Mouse (Mus musculus) E14TG2a.4 (cell line): ENCODE results near the gene Brinp3.

ENCODE experiments used
- H3K27me3 ChIP-seq: 2 replicates; pipeline ENCODE4 v1.6.1; 2014; ENCODE audit warnings: low read length, control low read depth; ENCODE audit not compliant: insufficient read depth
- H3K36me3 ChIP-seq: 2 replicates; pipeline ENCODE4 v1.6.1; 2014; ENCODE audit warnings: low read length, control low read depth; ENCODE audit not compliant: insufficient read depth
- H3K4me1 ChIP-seq: replicated peaks from 2 replicates; pipeline ENCODE4 v1.6.1; 2014; ENCODE audit warnings: low read depth, low read length, control low read depth
- H3K4me3 ChIP-seq: replicated peaks from 2 replicates; pipeline ENCODE4 v1.5.1; 2014; ENCODE audit warnings: mild to moderate bottlenecking, low read length
- H3K9me3 ChIP-seq: 2 replicates; pipeline ENCODE4 v1.6.1; 2014; ENCODE audit warnings: low read length, control low read depth
- CTCF ChIP-seq: conservative IDR thresholded peaks from 2 replicates; pipeline ENCODE4 v1.5.1; 2014; ENCODE audit warnings: low read length
- NANOG ChIP-seq: IDR thresholded peaks from 2 replicates; pipeline ENCODE4 v1.6.1; 2014; ENCODE audit warnings: borderline replicate concordance, low read length, mixed read lengths
- POU5F1 ChIP-seq: IDR thresholded peaks from 2 replicates; pipeline ENCODE4 v1.6.1; 2014; ENCODE audit warnings: low read length, borderline replicate concordance

The Brinp3 gene

DNA sequence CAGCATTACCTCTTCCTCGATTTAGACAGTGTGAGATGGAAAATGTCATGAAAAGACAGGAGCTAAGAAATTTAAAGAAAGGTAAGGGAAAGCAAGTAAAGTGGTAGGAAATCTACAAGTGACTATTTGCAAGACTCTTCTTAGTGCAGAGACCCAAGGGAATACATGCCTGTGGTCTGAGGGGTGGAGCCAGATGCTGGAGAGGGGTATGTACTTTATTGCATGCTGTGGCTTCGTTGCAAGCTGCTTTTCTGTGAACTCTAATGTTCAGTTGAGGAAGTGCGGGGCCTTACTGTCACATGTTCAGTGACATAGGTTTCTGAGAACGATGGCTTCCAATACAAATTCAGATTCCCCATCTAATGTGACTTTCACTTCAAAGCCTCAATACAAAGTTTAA, 313.2 kb downstream of the Brinp3 start:
- TF ChIP-seq CTCF: no peak
- TF ChIP-seq POU5F1: no peak
- TF ChIP-seq NANOG: no peak
- no peaks in the 10 kb centered on the region for H3K4me1 ChIP-seq
- H3K9me3 ChIP-seq: no peaks in the 10 kb centered on the region
- H3K4me3 ChIP-seq: no peak overlapping the region
- H3K27me3 ChIP-seq: no peaks in the 10 kb centered on the region
- H3K36me3 ChIP-seq: no peaks in the 10 kb centered on the region

DNA sequence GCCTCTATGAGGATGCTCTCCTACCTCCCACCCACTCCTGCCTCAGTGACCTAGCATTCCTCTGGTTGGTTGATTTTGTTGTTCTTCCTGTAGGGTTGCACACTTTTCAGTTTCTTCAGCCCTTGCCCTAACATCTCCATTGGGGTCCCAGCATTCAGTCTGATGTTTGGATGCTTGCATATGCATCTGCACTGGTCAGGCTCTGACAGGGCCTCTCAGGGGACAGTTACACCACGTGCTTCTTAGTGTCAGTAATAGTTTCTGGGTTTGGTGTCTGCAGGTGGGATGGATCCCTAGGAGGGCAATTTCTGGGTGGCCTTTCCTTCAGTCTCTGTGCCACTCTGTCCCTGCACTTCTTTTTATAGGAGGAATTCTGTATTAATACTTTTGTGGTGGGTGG, 339.3 kb downstream of the Brinp3 start:
- Histone ChIP-seq H3K36me3 (no peaks in the 10 kb centered on the region), H3K27me3 (no peaks in the 10 kb centered on the region), H3K9me3 (no peaks in the 10 kb centered on the region), H3K4me3 (no peak overlapping the region), H3K4me1 (no peaks in the 10 kb centered on the region)
- no peak for TF ChIP-seq POU5F1
- no peak for TF ChIP-seq NANOG
- no peak for TF ChIP-seq CTCF

DNA sequence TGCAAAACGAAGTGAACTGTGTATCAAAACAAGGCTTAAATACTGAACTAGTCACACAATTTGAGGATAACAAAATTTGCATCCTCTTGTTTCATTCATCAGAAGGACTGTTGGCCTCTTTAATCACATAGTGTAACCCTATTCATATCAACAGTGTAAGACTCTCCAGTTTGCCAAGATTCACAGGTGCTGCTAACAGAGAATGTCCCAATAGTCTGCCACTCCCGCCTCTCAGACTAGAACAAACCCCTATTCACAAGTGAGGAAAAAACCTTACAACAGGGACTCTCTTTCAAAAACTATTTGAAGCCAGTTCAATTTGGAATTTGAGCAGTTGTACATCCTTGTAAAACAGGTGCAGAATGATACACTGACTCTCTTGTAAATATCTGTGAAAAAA, 349.5 kb downstream of the Brinp3 start:
- Histone ChIP-seq H3K27me3 (no peaks in the 10 kb centered on the region), H3K4me3 (no peak overlapping the region), H3K9me3 (no peaks in the 10 kb centered on the region), H3K4me1 (no peaks in the 10 kb centered on the region), H3K36me3 (no peaks in the 10 kb centered on the region)
- TF ChIP-seq POU5F1: no peak
- no peak for TF ChIP-seq CTCF
- no peak for TF ChIP-seq NANOG

DNA sequence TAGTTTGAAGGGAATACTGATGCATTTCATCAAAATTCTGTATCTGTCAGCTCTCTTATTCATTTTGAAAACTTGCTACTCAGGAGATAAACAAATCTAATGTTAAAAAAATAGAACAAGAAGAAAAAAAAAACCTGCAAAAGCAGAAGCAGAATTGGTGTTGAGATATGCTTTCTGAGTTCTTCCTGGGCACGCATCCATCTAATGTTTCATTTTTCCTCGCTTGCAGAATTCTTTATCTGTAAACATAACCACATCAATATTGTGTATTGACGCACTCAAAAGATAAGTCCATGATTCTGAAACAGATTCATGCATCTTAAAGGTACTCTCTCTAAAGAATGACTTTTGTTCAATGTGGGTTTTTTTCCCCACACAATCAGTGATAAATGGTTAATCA, 354.3 kb downstream of the Brinp3 start:
- TF ChIP-seq POU5F1 (no peak), NANOG (no peak), CTCF (no peak)
- Histone ChIP-seq H3K27me3 (no peaks in the 10 kb centered on the region), H3K4me3 (no peak overlapping the region), H3K36me3 (no peaks in the 10 kb centered on the region), H3K9me3 (no peaks in the 10 kb centered on the region), H3K4me1 (no peaks in the 10 kb centered on the region)

DNA sequence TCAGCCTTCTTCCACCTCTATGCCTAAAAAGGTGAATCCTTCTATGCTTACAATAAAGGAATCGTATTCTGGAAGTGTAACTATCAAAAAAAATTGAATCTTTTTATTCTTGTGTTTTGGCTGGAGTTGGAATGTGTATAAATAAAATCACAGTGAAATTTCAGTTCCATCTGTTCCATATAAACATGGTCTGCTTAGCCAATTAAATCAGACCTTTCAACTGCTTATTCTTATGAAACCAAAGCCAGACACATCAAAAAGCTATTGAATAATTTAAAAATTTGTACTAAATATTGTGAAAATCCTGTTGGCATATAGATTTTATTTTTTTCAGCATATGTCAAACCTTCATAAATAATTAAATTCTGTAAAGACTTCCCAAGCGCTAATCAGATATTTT, 355.6 kb downstream of the Brinp3 start:
- TF ChIP-seq POU5F1 (no peak), CTCF (no peak), NANOG (no peak)
- no peaks in the 10 kb centered on the region for H3K27me3 ChIP-seq
- H3K36me3 ChIP-seq: no peaks in the 10 kb centered on the region
- no peaks in the 10 kb centered on the region for H3K4me1 ChIP-seq
- no peak overlapping the region for H3K4me3 ChIP-seq
- H3K9me3 ChIP-seq: no peaks in the 10 kb centered on the region

DNA sequence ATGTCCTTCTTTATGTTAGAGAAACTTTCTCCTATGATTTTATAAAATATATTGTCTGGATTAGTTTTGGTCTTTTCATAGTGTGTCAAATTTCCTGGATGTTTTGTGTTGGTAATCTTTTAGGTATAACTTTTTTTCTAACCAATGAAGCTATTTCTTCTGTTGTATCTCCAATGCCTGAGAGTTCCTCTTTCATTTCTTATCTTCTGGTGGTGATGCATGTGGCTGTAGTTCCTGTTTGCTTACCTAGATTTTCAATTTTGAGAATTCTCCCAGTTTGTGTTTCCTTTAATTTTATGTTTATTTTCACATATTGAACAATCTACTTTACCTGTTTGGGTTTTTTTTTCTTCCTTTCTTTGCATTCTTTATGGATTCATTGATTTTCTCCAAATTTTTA, 404.1 kb downstream of the Brinp3 start:
- Histone ChIP-seq H3K9me3 (no peaks in the 10 kb centered on the region), H3K36me3 (no peaks in the 10 kb centered on the region), H3K4me3 (no peak overlapping the region), H3K4me1 (no peaks in the 10 kb centered on the region), H3K27me3 (no peaks in the 10 kb centered on the region)
- TF ChIP-seq POU5F1 (no peak), NANOG (no peak), CTCF (no peak)

DNA sequence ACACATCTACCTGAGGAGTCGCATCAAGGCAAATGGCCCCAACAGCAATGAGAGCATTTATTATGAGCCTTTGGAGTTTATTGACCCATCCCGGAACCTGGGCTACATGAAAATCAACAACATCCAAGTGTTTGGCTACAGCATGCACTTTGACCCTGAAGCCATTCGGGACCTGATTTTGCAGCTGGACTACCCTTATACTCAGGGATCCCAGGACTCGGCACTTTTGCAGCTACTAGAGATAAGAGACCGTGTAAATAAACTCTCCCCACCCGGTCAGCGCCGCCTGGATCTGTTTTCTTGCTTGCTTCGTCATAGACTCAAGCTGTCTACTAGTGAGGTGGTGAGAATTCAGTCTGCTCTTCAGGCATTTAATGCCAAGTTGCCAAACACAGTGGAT, 407.1 kb downstream of the Brinp3 start:
- Histone ChIP-seq H3K27me3 (no peaks in the 10 kb centered on the region), H3K4me1 (no peaks in the 10 kb centered on the region), H3K4me3 (no peak overlapping the region), H3K9me3 (no peaks in the 10 kb centered on the region), H3K36me3 (no peaks in the 10 kb centered on the region)
- TF ChIP-seq POU5F1 (no peak), NANOG (no peak), CTCF (no peak)

DNA sequence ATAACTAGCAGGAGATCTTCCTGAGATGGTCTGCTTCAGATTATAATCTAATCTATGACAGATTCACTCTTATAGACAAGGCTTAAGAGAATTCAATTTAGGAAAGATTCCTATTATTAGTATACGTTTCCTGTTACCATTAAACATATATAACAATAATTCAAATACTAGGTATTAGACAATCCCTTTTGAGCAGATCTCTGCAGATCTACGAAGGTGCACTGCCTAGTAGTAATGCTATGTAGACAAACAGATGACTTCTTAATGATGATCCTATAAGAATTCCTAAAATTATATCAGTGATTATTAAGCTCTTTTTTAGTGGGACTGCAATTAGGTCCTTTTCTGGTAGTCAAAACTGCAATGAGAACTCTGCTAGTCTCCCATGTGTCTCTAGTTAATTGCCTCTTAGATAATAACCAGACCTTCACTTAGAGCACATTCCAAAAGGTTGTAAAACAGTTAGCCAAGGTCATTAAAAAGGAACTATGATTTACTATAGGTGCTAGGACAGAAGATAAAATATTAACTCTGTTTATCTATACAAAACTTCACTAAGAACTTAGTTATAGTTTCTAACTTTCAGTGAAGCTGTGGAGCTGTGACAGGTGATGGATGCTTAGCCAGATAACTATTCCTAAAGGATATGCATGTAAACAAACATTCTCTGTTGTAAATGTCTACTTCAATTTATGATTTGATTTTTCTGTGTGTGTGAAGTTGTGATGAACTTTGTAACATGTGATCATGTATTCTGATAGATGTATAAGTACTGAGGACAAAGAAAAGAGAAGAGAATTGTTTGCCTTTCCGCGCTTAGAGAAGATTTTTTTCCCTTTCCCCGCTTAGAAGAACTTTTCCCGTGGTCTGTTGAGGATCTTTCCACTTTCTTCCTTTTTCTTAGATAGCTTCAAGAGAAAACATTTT, 445.2 kb downstream of the Brinp3 start:
- Histone ChIP-seq H3K36me3 (no peaks in the 10 kb centered on the region), H3K4me1 (no peaks in the 10 kb centered on the region), H3K27me3 (no peaks in the 10 kb centered on the region), H3K9me3 (no peaks in the 10 kb centered on the region), H3K4me3 (no peak overlapping the region)
- TF ChIP-seq POU5F1: no peak
- no peak for TF ChIP-seq NANOG
- no peak for TF ChIP-seq CTCF
